Mouse (Mus musculus) ES-Bruce4 (cell line): ENCODE data around the gene Dctn1. TPM values are rescaled to one million over a fixed set of nuclear protein-coding genes. Genes with fewer than 3 reads are reported as not detected.
A peak's percentile ranks its signal among the peaks of the same experiment; 100 is the strongest.
"Not testable (repeated sequence)": the region's sequence is repeated elsewhere in the genome, so short reads cannot be mapped to it uniquely, and the experiment has no call there.

Experiments used
- H3K27ac ChIP-seq: 2 replicates; pipeline ENCODE4 v1.5.1; 2012; ENCODE audit warnings: low read length, inconsistent platforms; ENCODE audit not compliant: insufficient read depth
- H3K27me3 ChIP-seq: 2 replicates; pipeline ENCODE4 v1.6.1; 2012; ENCODE audit warnings: mild to moderate bottlenecking, low read length, inconsistent platforms; ENCODE audit not compliant: control insufficient read depth, poor library complexity, insufficient read depth, severe bottlenecking
- H3K36me3 ChIP-seq: 2 replicates; pipeline ENCODE4 v1.6.1; 2012; ENCODE audit warnings: inconsistent platforms, mild to moderate bottlenecking, low read length, moderate library complexity; ENCODE audit not compliant: control insufficient read depth, poor library complexity, insufficient read depth, severe bottlenecking
- H3K4me1 ChIP-seq: one replicate; pipeline ENCODE4 v1.8.1; 2011; ENCODE audit warnings: low read length; ENCODE audit not compliant: control insufficient read depth, insufficient read depth
- H3K4me3 ChIP-seq: 2 replicates; pipeline ENCODE4 v1.5.1; 2011; ENCODE audit warnings: low read depth, mild to moderate bottlenecking, low read length
- H3K9ac ChIP-seq: 2 replicates; pipeline ENCODE4 v1.6.1; 2012; ENCODE audit warnings: low read depth, mild to moderate bottlenecking, inconsistent platforms; ENCODE audit not compliant: poor library complexity, severe bottlenecking
- H3K9me3 ChIP-seq: replicated peaks from 2 replicates; pipeline ENCODE4 v1.6.1; 2012; ENCODE audit warnings: mild to moderate bottlenecking, low read length, inconsistent platforms; ENCODE audit not compliant: control insufficient read depth, poor library complexity, insufficient read depth, severe bottlenecking
- CTCF ChIP-seq: IDR thresholded peaks from one replicate; pipeline ENCODE4 v1.8.1; 2011; ENCODE audit warnings: low read depth, low read length
- EP300 ChIP-seq: IDR thresholded peaks from 2 replicates; pipeline ENCODE4 v1.6.1; 2011; ENCODE audit warnings: low read depth, low read length; ENCODE audit not compliant: insufficient read depth
- POLR2A ChIP-seq: IDR thresholded peaks from one replicate; pipeline ENCODE4 v1.8.1; 2011; ENCODE audit warnings: low read length; ENCODE audit not compliant: insufficient read depth
- polyA plus RNA-seq: library from polyadenylated mRNA; stranded (reverse); fragments of >200 nt; gene quantifications from 2 replicates; pipeline ENCODE4 v1.2.4, GENCODE M21; 2011; ENCODE audit warnings: low read depth; ENCODE audit not compliant: missing spikeins, insufficient read depth, insufficient read length

The Dctn1 gene
- polyA plus RNA-seq, 1 experiment, result 41.5 TPM

DNA sequence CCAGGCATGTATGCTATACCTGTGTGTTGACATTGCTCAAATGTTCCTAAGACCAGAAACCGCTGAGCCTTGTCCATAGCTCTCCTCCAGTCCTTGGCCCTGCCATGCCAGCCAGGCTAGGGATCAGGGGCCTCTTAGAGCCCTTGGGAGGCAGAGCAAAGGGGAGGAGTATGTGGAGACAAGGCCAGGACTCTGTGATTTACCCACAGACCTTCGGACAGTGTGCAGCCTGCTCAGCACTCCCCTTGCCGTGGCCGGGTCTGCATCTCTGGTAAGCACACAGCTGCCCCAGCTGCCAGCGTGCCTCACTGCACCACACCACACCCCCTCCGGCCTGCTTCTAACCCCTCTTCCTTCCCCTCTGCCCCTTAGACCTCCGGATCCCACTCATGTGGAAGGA is 18.4 kb upstream of the Dctn1 start:
- Histone ChIP-seq H3K27me3 (no peaks in the 10 kb centered on the region), H3K27ac (no peak overlapping the region), H3K9me3 (no peaks in the 10 kb centered on the region), H3K4me1 (no peaks in the 10 kb centered on the region), H3K9ac (no peak overlapping the region), H3K36me3 (no peaks in the 10 kb centered on the region), H3K4me3 (no peak overlapping the region)
- TF ChIP-seq CTCF (no peak), EP300 (no peak), POLR2A (no peak)

DNA sequence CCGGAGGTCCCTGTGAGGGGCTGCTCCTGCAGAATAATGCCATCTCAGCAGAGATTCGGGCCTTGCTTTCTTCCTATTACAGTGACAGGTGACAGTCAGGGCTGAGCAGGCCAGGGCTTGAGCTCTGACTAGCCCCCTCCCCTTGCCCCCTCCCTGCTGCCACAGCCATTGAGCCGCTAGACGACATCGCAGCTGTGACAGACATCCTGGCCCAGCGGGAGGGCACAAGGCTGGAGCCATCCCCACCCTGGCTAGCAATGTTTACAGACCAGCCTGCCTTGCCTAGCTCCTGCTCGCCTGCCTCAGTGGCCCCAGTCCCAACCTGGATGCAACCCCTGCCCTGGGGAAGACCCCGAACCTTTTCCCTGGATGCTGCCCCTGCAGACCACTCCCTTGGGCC is 14.0 kb upstream of the Dctn1 start:
- Histone ChIP-seq H3K4me3 (no peak overlapping the region), H3K4me1 (no peaks in the 10 kb centered on the region), H3K36me3 (no peaks in the 10 kb centered on the region), H3K9ac (no peak overlapping the region), H3K27me3 (no peaks in the 10 kb centered on the region), H3K9me3 (no peaks in the 10 kb centered on the region), H3K27ac (no peak overlapping the region)
- TF ChIP-seq CTCF (no peak), EP300 (no peak), POLR2A (no peak)

DNA sequence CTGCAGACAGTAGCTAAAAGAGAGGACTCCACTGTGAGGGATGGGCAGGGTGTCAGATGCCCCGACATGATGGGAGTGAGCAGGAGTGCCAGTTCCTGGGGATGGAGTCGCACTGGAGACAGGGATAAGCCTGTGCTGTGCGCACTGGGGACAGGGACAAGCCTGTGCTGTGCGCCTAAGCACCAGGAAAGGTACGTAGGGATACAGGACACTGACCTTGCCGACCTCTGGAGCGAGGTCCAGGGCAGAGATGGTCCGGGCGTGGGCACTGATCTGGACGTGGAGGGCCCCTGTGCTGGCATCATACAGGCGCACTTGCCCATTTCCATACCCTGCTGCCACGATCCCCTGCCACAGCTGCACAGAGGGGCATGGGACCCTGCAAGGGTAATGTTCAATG is 12.7 kb upstream of the Dctn1 start:
- no peaks in the 10 kb centered on the region for H3K36me3 ChIP-seq

DNA sequence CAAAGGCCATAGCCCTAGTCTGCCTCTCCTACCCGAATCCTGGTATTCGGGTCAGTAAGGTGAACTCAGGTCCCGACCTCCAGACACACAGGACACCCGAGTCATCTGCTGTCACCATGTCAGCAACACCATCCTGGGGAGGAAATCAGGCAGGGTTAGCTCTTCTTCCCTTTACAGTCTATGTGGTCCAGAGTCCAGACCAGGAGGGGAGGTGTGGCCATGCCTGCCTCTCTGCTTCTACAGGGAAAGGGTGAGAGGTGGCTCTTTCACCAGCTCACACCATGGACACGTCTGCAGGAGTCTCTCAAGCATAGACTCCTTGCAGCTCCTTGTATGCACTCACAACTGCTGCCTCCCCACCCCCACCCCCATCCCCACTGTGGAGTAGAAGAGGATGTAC is 12.2 kb upstream of the Dctn1 start:
- no peak overlapping the region for H3K27ac ChIP-seq
- no peaks in the 10 kb centered on the region for H3K27me3 ChIP-seq
- H3K4me3 ChIP-seq, result no peak overlapping the region
- H3K36me3 ChIP-seq, result no peaks in the 10 kb centered on the region
- H3K9ac ChIP-seq, result no peak overlapping the region
- H3K4me1 ChIP-seq, result no peaks in the 10 kb centered on the region
- no peaks in the 10 kb centered on the region for H3K9me3 ChIP-seq
- TF ChIP-seq CTCF, result no peak

More for the DNA sequence above, 12.7 kb upstream of the Dctn1 start:
- H3K4me3 ChIP-seq, result no peak overlapping the region
- no peaks in the 10 kb centered on the region for H3K27me3 ChIP-seq
- no peak overlapping the region for H3K27ac ChIP-seq
- no peaks in the 10 kb centered on the region for H3K4me1 ChIP-seq
- no peak for TF ChIP-seq CTCF
- no peak for TF ChIP-seq EP300
- TF ChIP-seq POLR2A, result no peak
- no peaks in the 10 kb centered on the region for H3K9me3 ChIP-seq
- H3K9ac ChIP-seq, result no peak overlapping the region

DNA sequence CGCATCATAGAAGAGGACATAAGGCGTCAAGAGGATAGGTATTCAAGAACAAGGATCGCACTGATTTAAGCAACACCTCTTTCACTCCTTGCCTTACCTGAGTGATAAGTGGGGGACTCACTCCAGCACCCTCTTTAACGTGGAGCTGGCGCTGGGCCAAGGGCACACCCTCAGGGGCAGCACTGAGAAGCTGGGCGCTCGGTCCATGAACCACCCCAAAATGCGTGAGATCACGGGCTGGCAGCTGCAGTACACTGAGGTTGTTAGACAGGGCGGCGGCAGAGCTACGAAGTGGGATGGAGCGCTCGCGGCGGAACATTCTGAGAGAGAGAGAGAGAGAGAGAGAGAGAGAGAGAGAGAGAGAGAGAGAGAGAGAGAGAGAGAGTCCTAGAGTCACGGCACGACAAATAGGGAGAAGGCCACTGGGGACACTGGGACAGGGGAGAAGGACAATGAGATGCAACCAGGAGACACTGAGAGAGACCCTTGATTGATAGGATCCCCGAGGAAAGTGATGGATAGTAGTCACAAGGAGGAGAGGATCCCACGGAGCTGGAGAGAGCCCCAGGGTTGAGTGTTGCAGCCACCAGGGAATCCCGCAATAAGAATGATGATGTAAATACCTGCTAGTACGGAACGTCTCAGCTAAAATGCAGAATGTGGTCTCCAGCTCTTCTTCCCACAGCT is 10.0 kb upstream of the Dctn1 start:
- Histone ChIP-seq H3K4me3 (peak overlapping the region; percentile 82), H3K36me3 (no peaks in the 10 kb centered on the region), H3K27ac (no peak overlapping the region), H3K9me3 (no peaks in the 10 kb centered on the region), H3K9ac (peak overlapping the region; percentile 25; the same call in 1 of the 2 replicates), H3K27me3 (no peaks in the 10 kb centered on the region), H3K4me1 (no peaks in the 10 kb centered on the region)
- TF ChIP-seq POLR2A, result no peak
- TF ChIP-seq EP300, result no peak
- TF ChIP-seq CTCF, result no peak

DNA sequence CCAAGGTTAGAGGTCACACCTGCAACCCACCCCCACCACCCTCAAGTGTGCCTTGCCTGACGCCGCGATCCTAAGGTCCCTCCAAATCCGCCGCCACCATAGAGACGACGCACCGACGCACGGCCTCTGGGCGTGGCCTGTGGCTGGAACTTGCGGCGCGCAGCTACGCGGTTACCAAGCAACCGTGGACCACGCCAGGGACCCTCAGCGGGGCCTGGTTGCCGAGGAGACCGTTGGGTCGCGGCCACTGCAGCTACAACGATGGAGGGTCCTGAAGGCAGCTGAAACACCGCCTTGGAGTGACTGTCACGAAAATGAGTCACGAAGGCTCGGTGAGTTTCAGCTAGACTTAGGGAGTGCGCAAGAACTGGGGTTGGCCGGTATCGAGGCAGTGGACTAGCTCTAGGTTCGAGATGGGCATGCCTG is 9.4 kb upstream of the Dctn1 start, which contains the start of the genes Wdr54 and 1700003E16Rik:
Wdr54 (minus strand) TSS at position 139 of the 426 bp plus-strand sequence.
1700003E16Rik (plus strand) TSS at position 146 of the 426 bp plus-strand sequence.
- H3K9ac ChIP-seq, result peak within 1 kb of the TSS; percentile 25; the same call in 1 of the 2 replicates
- TF ChIP-seq CTCF (no peak), POLR2A (peak; percentile 25)
- H3K27ac ChIP-seq, result no peak within 1 kb of the TSS
- no peaks in the 10 kb centered on the region for H3K27me3 ChIP-seq
- H3K4me1 ChIP-seq, result no peaks in the 10 kb centered on the region
- H3K4me3 ChIP-seq, result peak within 1 kb of the TSS; percentile 82
- H3K9me3 ChIP-seq, result no peaks in the 10 kb centered on the region
- H3K36me3 ChIP-seq, result no peaks in the 10 kb centered on the region

DNA sequence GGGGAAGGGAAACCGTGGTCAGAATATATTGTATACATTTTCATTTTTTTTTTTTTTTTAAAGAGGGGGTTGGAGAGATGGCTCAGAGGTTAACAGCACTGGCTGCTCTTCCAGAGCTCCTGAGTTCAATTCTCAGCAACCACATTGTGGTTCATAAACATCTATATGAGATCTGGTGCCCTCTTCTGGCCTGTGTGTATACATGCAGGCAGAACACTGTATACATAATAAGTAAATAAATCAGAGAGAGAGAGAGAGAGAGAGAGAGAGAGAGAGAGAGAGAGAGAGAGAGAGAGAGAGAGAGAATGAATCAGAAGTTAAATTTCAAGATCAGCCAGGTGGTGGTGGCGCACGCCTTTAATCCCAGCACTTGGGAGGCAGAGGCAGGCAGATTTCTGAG is 6.3 kb upstream of the Dctn1 start:
- H3K4me1 ChIP-seq, H3K36me3 ChIP-seq, H3K9me3 ChIP-seq, H3K4me3 ChIP-seq, H3K9ac ChIP-seq, H3K27ac ChIP-seq, H3K27me3 ChIP-seq: not testable (repeated sequence)
